Mouse (Mus musculus): Measurements from ENCODE around the gene Six1. TPM values are rescaled to one million over a fixed set of nuclear protein-coding genes. Genes with fewer than 3 reads are reported as not detected.

Six1 gene
- polyA plus RNA-seq, 1 experiment: not detected

DNA sequence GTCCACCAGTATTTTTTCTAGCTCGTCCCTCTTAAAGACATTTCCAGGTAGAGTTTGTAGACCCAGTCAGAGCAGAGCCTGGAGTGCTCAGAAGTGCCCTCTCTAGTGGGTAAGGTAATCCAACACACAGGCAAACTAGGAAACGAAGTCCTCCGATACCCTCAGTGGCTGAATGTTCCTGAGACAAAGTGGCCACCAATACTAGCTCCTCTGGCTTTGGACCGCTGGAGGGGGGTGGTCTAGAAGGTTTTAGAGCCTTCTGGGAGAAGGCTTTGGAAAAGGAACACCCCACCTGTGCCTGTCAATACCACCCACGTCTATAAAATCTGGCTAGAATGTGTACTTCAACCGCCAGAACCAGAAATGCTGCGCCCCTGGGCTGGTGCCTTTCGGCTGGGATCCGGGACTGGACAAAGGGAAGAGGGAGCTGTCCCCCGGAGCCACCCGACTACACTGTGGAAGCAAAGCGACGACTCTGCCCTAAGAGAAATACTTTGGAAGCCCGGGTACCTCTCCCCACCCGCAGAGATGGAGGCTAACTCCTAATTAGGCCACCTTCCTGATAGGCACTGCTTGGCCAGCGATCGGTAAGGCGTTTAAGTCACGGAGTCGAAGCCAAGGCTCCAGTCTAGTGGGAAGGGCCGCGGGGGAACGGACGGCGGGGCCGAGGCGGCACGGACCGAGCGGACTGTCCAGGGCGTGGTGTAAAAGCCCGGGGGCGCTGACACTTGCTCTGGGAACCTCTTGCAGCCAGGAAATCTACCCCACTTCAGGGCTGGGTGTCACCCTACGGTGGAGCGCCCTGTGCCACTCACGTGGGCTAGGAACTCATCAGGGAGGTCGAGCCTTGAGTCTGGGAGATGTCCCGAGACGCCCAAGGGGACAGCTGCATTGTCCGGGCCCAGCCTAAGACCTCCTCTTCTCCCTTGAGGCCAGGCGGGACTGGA, 14.4 kb downstream of the Six1 start:
- no peaks in the 10 kb centered on the region for H3K4me1 ChIP-seq (ENCODE audit: control insufficient read depth)
- H3K4me3 ChIP-seq (replicated peaks): no peak overlapping the region
- TF ChIP-seq TAL1 (IDR thresholded peaks at IDR 0.05; ENCODE audit: low read length) (no peak), GATA1 (IDR thresholded peaks at IDR 0.05; ENCODE audit: low read length) (no peak)
- H3K9me3 ChIP-seq (ENCODE audit: control insufficient read depth, low read length): peaks cover 4% of the 10 kb centered on the region; the same call in 1 of the 2 replicates
- H3K36me3 ChIP-seq (ENCODE audit: control insufficient read depth): no peaks in the 10 kb centered on the region
- peaks cover 100% of the 10 kb centered on the region for H3K27me3 ChIP-seq (ENCODE audit: control insufficient read depth)

DNA sequence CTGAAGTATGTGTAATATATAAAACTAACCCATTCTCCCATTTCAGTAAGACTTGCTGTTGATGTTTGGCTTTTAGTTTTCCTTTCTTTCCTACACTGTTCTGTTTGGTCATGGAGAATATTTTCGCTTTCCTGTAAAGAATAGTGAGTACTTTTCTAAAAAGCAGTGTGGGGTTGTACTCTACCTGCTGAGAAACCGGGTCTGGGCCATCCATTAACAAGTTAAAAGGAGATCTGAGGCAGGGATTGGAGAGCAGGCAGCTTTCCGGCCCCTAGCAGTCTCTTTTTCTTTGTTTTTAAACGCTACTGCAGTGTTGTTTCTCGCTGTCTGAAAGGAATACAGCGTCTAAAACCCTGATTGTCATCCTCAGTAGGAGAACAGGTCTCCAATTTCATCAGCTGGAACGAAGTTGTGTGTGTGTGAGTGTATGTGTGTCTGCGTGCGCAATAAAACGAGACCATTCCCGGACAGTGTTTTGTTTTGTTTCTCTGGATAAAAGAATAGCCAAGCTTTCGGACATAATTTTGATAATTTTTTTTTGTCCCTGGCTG, 15.2 kb downstream of the Six1 start:
- TF ChIP-seq TAL1 (IDR thresholded peaks at IDR 0.05; ENCODE audit: low read length) (no peak), GATA1 (IDR thresholded peaks at IDR 0.05; ENCODE audit: low read length) (no peak)
- no peak overlapping the region for H3K4me3 ChIP-seq (replicated peaks)
- no peaks in the 10 kb centered on the region for H3K4me1 ChIP-seq (ENCODE audit: control insufficient read depth)
- peaks cover 99% of the 10 kb centered on the region for H3K27me3 ChIP-seq (ENCODE audit: control insufficient read depth)
- H3K36me3 ChIP-seq (ENCODE audit: control insufficient read depth): no peaks in the 10 kb centered on the region
- peaks cover 4% of the 10 kb centered on the region; the same call in 1 of the 2 replicates for H3K9me3 ChIP-seq (ENCODE audit: control insufficient read depth, low read length)

DNA sequence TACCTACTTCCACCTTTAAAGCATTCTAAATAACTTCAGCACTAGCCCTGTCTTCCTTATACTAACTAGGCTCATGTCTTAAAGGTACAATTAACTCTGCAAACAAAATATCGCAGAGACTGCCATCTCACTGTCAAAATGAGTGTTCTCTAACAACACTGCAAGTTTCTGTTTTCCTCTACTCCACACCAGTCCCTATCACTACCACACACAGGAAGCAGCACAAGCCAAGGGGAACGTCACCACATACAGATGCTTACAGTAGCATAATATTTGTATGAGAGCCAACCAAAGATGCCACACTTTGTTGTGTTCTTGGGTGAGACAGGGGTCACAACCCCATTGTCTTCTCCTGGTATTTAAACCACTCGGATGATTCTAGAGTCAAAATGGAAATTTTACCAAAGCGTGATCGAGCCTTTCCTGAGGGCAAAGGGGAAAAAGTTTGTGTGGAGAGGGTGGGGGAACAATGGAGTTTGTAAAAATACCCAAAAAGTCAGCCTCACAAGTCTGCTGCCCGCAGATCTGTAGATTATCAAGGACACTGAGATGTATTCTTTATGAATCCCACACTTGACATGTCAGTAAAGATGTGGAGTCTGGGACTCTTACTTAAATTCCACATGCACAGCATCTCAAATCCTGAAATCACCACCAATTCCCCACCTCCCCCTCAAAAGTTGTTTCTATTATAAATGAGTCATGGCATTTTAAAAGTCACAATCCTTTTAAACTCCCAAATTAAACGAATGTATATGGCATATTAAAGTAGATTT, 16.1 kb downstream of the Six1 start:
- Histone ChIP-seq H3K36me3 (ENCODE audit: control insufficient read depth) (no peaks in the 10 kb centered on the region), H3K27me3 (ENCODE audit: control insufficient read depth) (peaks cover 99% of the 10 kb centered on the region), H3K4me3 (replicated peaks) (no peak overlapping the region), H3K4me1 (ENCODE audit: control insufficient read depth) (no peaks in the 10 kb centered on the region), H3K9me3 (ENCODE audit: control insufficient read depth, low read length) (peaks cover 3% of the 10 kb centered on the region; the same call in 1 of the 2 replicates)
- TF ChIP-seq TAL1 (IDR thresholded peaks at IDR 0.05; ENCODE audit: low read length): no peak
- TF ChIP-seq GATA1 (IDR thresholded peaks at IDR 0.05; ENCODE audit: low read length): no peak

DNA sequence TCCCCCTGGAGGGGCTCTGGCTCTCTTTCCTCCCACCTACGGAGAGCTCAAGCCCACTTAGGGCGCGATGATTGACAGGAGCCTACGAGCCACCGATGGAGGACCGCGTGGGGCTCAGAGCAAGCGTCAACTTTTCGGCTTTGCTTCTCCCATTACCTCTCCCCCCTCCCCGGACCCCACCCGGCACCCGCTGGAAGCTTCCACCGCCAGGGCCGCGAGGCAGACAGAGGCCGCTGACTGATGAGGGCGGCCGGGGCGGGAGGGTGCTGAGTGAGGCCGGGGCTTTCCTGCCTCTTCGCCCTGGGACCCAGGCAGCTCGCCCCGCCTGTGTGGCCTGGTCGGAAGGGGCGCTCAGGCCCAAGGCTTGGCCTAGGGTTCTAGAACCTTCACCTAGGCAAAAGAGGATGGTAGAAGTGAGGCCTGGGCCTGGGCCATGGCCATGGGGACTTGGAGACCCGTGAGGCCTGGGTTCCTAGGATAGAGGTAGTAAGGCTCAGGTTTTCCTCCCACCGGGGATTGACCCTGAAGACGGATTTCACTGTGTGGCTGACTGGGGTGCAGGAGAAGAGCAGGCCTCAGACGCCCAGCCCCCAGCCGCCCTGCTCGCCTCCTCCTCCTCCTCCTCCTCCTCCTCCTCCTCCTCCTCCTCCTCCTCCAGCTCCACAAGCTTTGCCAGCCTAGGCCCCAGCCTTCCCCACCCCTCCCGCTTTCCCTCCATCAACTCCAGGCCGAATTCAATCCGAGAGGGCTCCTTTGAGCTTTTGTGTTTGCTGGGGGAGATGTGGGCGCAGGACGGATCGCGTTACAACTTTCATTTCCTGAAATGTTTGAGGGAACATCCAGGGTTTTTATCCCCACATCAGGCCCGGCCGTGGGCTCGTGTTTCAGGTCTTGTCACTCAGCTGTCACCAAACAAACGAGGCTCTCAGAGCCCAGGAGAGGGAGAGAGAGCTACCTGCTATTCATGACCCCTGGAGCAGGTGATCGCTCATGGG, 18.5 kb downstream of the Six1 start:
- Histone ChIP-seq H3K9me3 (ENCODE audit: control insufficient read depth, low read length) (peaks cover 3% of the 10 kb centered on the region; the same call in 1 of the 2 replicates), H3K36me3 (ENCODE audit: control insufficient read depth) (no peaks in the 10 kb centered on the region), H3K27me3 (ENCODE audit: control insufficient read depth) (peaks cover 84% of the 10 kb centered on the region), H3K4me1 (ENCODE audit: control insufficient read depth) (no peaks in the 10 kb centered on the region), H3K4me3 (replicated peaks) (no peak overlapping the region)
- TF ChIP-seq TAL1 (IDR thresholded peaks at IDR 0.05; ENCODE audit: low read length): no peak
- TF ChIP-seq GATA1 (IDR thresholded peaks at IDR 0.05; ENCODE audit: low read length): no peak

DNA sequence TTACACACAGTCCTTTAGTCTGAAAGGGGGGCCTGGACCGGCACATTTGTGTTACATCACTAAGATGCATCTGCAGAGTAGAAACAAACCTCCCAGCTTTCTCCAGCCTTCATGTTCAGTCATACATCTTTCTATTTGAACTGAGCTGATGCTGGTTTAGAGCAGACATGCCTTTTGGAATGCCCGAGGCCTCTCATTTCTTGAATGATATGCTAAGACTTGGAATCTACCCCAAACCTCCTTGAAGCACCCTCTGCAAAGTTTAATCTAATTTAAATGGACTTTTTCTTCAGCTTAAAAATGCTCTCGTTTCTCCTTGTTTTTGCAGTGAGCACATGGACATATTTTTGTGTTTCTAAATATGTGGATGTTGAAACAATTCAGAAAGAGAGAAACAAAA, 21.0 kb downstream of the Six1 start:
- TF ChIP-seq TAL1 (IDR thresholded peaks at IDR 0.05; ENCODE audit: low read length): no peak
- no peak for TF ChIP-seq GATA1 (IDR thresholded peaks at IDR 0.05; ENCODE audit: low read length)
- H3K27me3 ChIP-seq (ENCODE audit: control insufficient read depth): peaks cover 62% of the 10 kb centered on the region
- H3K36me3 ChIP-seq (ENCODE audit: control insufficient read depth): no peaks in the 10 kb centered on the region
- H3K4me3 ChIP-seq (replicated peaks): no peak overlapping the region
- H3K9me3 ChIP-seq (ENCODE audit: control insufficient read depth, low read length): no peaks in the 10 kb centered on the region
- H3K4me1 ChIP-seq (ENCODE audit: control insufficient read depth): no peaks in the 10 kb centered on the region

DNA sequence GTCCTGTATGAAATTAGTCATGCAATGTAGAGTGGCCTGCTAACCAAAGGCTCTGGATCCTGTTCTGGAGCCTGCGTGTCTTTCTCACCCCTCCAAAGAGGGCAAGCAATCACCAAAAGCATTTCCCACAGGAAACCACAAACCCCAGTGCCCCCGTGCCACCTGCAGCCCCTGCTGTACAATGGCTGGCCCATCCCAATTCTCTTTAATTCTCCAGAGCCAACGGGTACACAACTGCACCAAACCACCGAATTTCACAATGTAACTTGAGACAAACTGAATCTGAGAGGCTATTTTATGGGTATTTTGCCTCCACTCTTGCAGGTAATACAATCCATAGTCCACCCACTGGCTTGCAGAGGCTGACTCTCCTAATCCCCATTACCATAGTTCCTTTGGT, 22.4 kb downstream of the Six1 start:
- Histone ChIP-seq H3K4me1 (ENCODE audit: control insufficient read depth) (no peaks in the 10 kb centered on the region), H3K27me3 (ENCODE audit: control insufficient read depth) (peaks cover 49% of the 10 kb centered on the region), H3K9me3 (ENCODE audit: control insufficient read depth, low read length) (no peaks in the 10 kb centered on the region), H3K36me3 (ENCODE audit: control insufficient read depth) (no peaks in the 10 kb centered on the region), H3K4me3 (replicated peaks) (no peak overlapping the region)
- no peak for TF ChIP-seq TAL1 (IDR thresholded peaks at IDR 0.05; ENCODE audit: low read length)
- TF ChIP-seq GATA1 (IDR thresholded peaks at IDR 0.05; ENCODE audit: low read length): no peak

DNA sequence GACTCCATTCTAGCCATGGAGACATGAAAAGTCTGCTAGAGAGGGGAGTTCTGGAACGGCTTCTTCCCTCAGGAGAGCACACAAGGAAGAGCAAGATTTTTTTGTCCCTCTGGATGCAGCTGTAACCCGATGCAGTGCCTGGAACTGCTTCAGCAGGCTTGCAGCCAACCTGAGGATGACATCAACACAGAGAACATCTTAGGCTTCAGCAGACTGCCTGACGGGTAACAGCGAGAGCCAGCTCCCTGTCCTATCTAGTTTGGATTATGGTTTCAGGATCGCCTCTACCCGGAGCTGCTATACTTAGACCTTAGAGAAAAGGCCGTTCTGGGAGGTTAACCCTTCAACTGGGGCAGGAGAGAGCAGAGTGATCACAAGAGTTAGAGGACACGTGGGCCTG, 28.2 kb downstream of the Six1 start:
- TF ChIP-seq GATA1 (IDR thresholded peaks at IDR 0.05; ENCODE audit: low read length): no peak
- TF ChIP-seq TAL1 (IDR thresholded peaks at IDR 0.05; ENCODE audit: low read length): no peak
- 0 out of 2 replicates have a peak, but pooled peaks cover 3% of the 10 kb centered on the region for H3K27me3 ChIP-seq (ENCODE audit: control insufficient read depth)
- H3K4me3 ChIP-seq (replicated peaks): no peak overlapping the region
- no peaks in the 10 kb centered on the region for H3K9me3 ChIP-seq (ENCODE audit: control insufficient read depth, low read length)
- no peaks in the 10 kb centered on the region for H3K36me3 ChIP-seq (ENCODE audit: control insufficient read depth)
- H3K4me1 ChIP-seq (ENCODE audit: control insufficient read depth): no peaks in the 10 kb centered on the region

DNA sequence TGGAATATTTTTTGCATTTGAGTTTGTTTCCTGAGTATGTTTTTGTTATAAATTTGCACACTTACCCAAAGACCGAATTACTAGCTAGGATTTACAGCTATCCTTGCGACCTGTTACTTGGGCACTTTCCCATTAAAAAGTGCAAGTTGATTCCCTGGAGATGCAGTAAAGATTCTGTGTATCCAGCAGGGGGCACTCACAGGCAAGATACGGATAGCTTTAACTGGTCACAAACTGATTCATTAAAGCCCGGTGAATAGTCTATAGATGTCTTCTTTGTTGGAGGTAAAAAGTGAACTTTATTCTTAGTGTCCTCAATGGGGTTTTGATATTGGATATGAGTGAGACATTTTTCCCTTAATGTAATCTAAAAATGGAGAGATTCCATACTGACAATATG, 32.7 kb downstream of the Six1 start:
- H3K27me3 ChIP-seq (ENCODE audit: control insufficient read depth): no peaks in the 10 kb centered on the region
- no peaks in the 10 kb centered on the region for H3K9me3 ChIP-seq (ENCODE audit: control insufficient read depth, low read length)
- TF ChIP-seq TAL1 (IDR thresholded peaks at IDR 0.05; ENCODE audit: low read length) (no peak), GATA1 (IDR thresholded peaks at IDR 0.05; ENCODE audit: low read length) (no peak)
- H3K36me3 ChIP-seq (ENCODE audit: control insufficient read depth): no peaks in the 10 kb centered on the region
- H3K4me1 ChIP-seq (ENCODE audit: control insufficient read depth): no peaks in the 10 kb centered on the region
- H3K4me3 ChIP-seq (replicated peaks): no peak overlapping the region

Data from erythroblast, embryonic 14.5 days (primary cell).